Mouse (Mus musculus): ENCODE results near the gene AC192777.2.
"Not testable (repeated sequence)": the region's sequence is repeated elsewhere in the genome, so short reads cannot be mapped to it uniquely, and the experiment has no call there.

AC192777.2 gene

GRCm38 (mm10) chr17:40095150-40095549, at the start of gene AC192777.2:
TSS of gene AC192777.2 (plus strand) at chr17:40095450.
- not testable (repeated sequence) for DNase-seq (ENCODE audit: low read depth, low spot score)

GRCm38 (mm10) chr17:40116172-40116571, 20.9 kb downstream of the AC192777.2 start:
- DNase-seq (ENCODE audit: low read depth, low spot score) = not testable (repeated sequence)

- DNase-seq (ENCODE audit: low read depth, low spot score) = not testable (repeated sequence)
These were observed 21.6 kb downstream of the AC192777.2 start for GRCm38 (mm10) chr17:40116877-40117276.

Measured in skeletal muscle tissue, adult 2 months (tissue).